Mouse (Mus musculus): ENCODE results near the gene Kcnmb4. TPM values are rescaled to one million over a fixed set of nuclear protein-coding genes. Genes with fewer than 3 reads are reported as not detected.

The Kcnmb4 gene
- total RNA-seq (2021): 10 to 100 TPM; 74.4 TPM
- long read RNA-seq, experiment 1, transcript Kcnmb4-201 (3 exons, 1,367 nt): major isoform, 73 of 82 reads
- long read RNA-seq, experiment 1, partial matches to known transcripts: 0 of 82 reads
- long read RNA-seq, experiment 1, other reads (novel, unspliced or antisense): 8 of 82 reads
- long read RNA-seq, experiment 2, transcript Kcnmb4-201 (3 exons, 1,367 nt): major isoform, 116 of 129 reads
- long read RNA-seq, experiment 2, partial matches to known transcripts: 1 of 129 reads
- long read RNA-seq, experiment 2, other reads (novel, unspliced or antisense): 12 of 129 reads

- DNase-seq (ENCODE audit: low spot score in 2 of 2): peak; percentile 39 to 46
Measured at GRCm38 (mm10) chr10:116473759-116474549, at the start of gene Kcnmb4. TSS of gene Kcnmb4 (minus strand) at chr10:116473878.

GRCm38 (mm10) chr10:116519588-116519987, 45.9 kb upstream of the Kcnmb4 start:
- no peak for DNase-seq (ENCODE audit: low spot score in 2 of 2)

- DNase-seq (ENCODE audit: low spot score in 2 of 2): no peak
Measured at GRCm38 (mm10) chr10:116515590-116515989, 41.9 kb upstream of the Kcnmb4 start.

- DNase-seq (ENCODE audit: low spot score in 2 of 2): no peak
Measured at GRCm38 (mm10) chr10:116515158-116515557, 41.5 kb upstream of the Kcnmb4 start.

GRCm38 (mm10) chr10:116513254-116513635, 39.6 kb upstream of the Kcnmb4 start:
- no peak for DNase-seq (ENCODE audit: low spot score in 2 of 2)

GRCm38 (mm10) chr10:116512521-116513253, 39.0 kb upstream of the Kcnmb4 start:
- no peak for DNase-seq (ENCODE audit: low spot score in 2 of 2)

GRCm38 (mm10) chr10:116505303-116506014, 31.8 kb upstream of the Kcnmb4 start:
- DNase-seq (ENCODE audit: low spot score in 2 of 2): no peak

- DNase-seq (ENCODE audit: low spot score in 2 of 2): no peak
Measured at GRCm38 (mm10) chr10:116492768-116493167, 19.1 kb upstream of the Kcnmb4 start.

GRCm38 (mm10) chr10:116486895-116487747, 13.4 kb upstream of the Kcnmb4 start:
- no peak for DNase-seq (ENCODE audit: low spot score in 2 of 2)

GRCm38 (mm10) chr10:116481917-116482316, 8.2 kb upstream of the Kcnmb4 start:
- DNase-seq (ENCODE audit: low spot score in 2 of 2): no peak

- DNase-seq (ENCODE audit: low spot score in 2 of 2): no peak
Measured at GRCm38 (mm10) chr10:116480988-116481387, 7.3 kb upstream of the Kcnmb4 start.

- no peak for DNase-seq (ENCODE audit: low spot score in 2 of 2)
Measured at GRCm38 (mm10) chr10:116476559-116476958, 2.9 kb upstream of the Kcnmb4 start.

GRCm38 (mm10) chr10:116475725-116476124, 2.0 kb upstream of the Kcnmb4 start:
- DNase-seq (ENCODE audit: low spot score in 2 of 2): no peak

- peak; percentile 51 to 57 for DNase-seq (ENCODE audit: low spot score in 2 of 2)
Measured at GRCm38 (mm10) chr10:116473071-116473758, 463 bp downstream of the Kcnmb4 start.

- DNase-seq (ENCODE audit: low spot score in 2 of 2): no peak
Measured at GRCm38 (mm10) chr10:116472579-116472978, 1.1 kb downstream of the Kcnmb4 start.

- no peak for DNase-seq (ENCODE audit: low spot score in 2 of 2)
Measured at GRCm38 (mm10) chr10:116470306-116470925, 3.3 kb downstream of the Kcnmb4 start.

GRCm38 (mm10) chr10:116468094-116468493, 5.6 kb downstream of the Kcnmb4 start:
- no peak for DNase-seq (ENCODE audit: low spot score in 2 of 2)

- no peak for DNase-seq (ENCODE audit: low spot score in 2 of 2)
Measured at GRCm38 (mm10) chr10:116463753-116464345, 9.8 kb downstream of the Kcnmb4 start.

GRCm38 (mm10) chr10:116461443-116461842, 12.2 kb downstream of the Kcnmb4 start:
- no peak for DNase-seq (ENCODE audit: low spot score in 2 of 2)

All from layer of hippocampus, postnatal 14 days (tissue).